Mouse (Mus musculus) thymus, adult 2 months (tissue): ENCODE measurements around the gene Dusp10. TPM values are rescaled to one million over a fixed set of nuclear protein-coding genes. Genes with fewer than 3 reads are reported as not detected.
A peak's percentile ranks its signal among the peaks of the same experiment; 100 is the strongest.

Experiments used
- DNase-seq: peaks from one replicate; pipeline ENCODE4 v3.0.0; 2021
- H3K27ac ChIP-seq: fragments of 200-500 bp; 2 replicates; pipeline ENCODE4 v1.5.1; 2012; ENCODE audit warnings: low read length, control low read depth; ENCODE audit not compliant: control insufficient read depth, insufficient read depth
- H3K27me3 ChIP-seq: fragments of 200-500 bp; 2 replicates; pipeline ENCODE4 v1.6.1; 2012; ENCODE audit warnings: mild to moderate bottlenecking, low read length, moderate library complexity, mixed read lengths; ENCODE audit not compliant: control insufficient read depth, insufficient read depth
- H3K36me3 ChIP-seq: fragments of 200-500 bp; 2 replicates; pipeline ENCODE4 v1.6.1; 2012; ENCODE audit warnings: mild to moderate bottlenecking, low read length, moderate library complexity; ENCODE audit not compliant: control insufficient read depth, insufficient read depth
- H3K4me1 ChIP-seq: fragments of 200-500 bp; replicated peaks from 2 replicates; pipeline ENCODE4 v1.6.1; 2012; ENCODE audit warnings: low read length; ENCODE audit not compliant: control insufficient read depth, insufficient read depth
- H3K4me3 ChIP-seq: fragments of 200-500 bp; 2 replicates; pipeline ENCODE4 v1.5.1; 2012; ENCODE audit warnings: mild to moderate bottlenecking, low read length, control low read depth, moderate library complexity; ENCODE audit not compliant: control insufficient read depth, insufficient read depth
- CTCF ChIP-seq: fragments of 200-500 bp; IDR thresholded peaks from 2 replicates; pipeline ENCODE4 v1.5.1; 2012; ENCODE audit warnings: mild to moderate bottlenecking, control low read depth, low read length, moderate library complexity, borderline replicate concordance; ENCODE audit not compliant: control insufficient read depth, poor library complexity, insufficient read depth; ENCODE audit errors: extremely low read depth
- POLR2A ChIP-seq: fragments of 200-500 bp; IDR thresholded peaks from 2 replicates; pipeline ENCODE4 v1.6.1; 2012; ENCODE audit warnings: mild to moderate bottlenecking, low read length, control low read depth, moderate library complexity; ENCODE audit not compliant: control insufficient read depth, poor library complexity, insufficient read depth; ENCODE audit errors: extremely low read depth
- WGBS: fragments of 180-500 bp; shearing (Covaris S2); methylation state at CpG from one replicate; pipeline ENCODE4 v1.1.7; 2018; 5-methylcytosine and 5-hydroxymethylcytosine counted together
- polyA plus RNA-seq: library from polyadenylated mRNA; depleted of rRNA; stranded (reverse); fragments of >200 nt; gene quantifications from 2 replicates; pipeline ENCODE4 v1.2.3, GENCODE M21; 2012

The Dusp10 gene
- polyA plus RNA-seq, 1 experiment = 206 TPM

DNA sequence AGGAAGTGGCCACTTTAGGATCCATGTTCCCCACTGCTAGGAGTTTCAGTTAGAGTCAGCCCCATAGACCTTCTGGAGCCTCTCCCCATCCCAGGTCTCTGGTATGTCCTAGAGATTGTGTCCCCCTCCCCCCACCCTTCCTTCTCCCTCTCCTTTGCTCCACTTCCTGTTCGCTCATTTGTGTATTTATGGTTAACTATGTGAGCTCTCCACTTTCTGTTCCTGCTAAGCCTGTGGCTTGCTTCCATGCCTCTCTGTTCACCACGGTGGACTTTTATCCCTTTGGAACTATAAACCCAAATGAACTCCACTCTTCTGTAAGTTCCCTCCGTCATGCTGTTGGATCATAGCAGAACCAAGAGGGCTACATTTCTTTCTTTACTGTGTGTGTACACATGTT is 13.9 kb downstream of the Dusp10 start:
- Histone ChIP-seq H3K27ac (no peak overlapping the region), H3K27me3 (no peaks in the 10 kb centered on the region), H3K4me1 (peaks cover 22% of the 10 kb centered on the region), H3K4me3 (no peak overlapping the region), H3K36me3 (no peaks in the 10 kb centered on the region)
- 92% methylated on average over 3 of the region's 3 CpGs for WGBS
- TF ChIP-seq POLR2A (no peak), CTCF (no peak)
- no peak for DNase-seq

DNA sequence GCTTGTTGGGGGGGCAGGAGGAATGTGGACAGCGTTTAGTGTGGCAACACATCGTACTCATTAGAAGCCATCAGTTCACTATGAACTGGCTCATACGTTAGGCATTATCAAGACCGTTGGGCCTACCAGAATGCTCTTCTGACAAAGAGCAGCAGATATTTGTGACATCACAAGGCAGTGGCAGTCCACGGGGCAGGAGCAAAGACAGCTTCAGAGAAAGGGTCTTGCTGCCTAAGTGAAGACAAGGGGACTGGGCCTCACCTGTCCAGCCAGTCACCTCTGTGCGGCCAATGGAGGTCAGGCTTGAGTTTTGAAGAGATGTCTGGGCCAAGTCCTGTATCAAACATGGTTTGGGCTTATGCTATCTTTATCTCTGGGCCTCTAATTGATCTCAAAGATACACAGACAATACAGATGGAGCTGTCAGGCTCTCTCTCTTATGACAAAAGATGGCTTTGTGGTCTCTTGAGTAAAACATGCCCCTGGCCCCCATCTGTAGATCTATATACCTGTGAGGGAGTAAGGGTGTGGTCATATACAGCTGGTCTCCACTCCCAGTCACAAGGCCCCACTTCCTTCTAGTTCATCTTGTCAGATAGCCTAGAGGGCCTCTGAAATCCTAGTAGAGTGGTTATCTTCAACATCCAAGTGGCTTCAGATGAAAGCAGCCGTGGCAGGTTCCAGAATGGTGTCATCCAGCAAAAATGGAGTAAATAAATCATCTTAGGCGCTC is 17.1 kb downstream of the Dusp10 start:
- H3K4me1 ChIP-seq = peaks cover 14% of the 10 kb centered on the region
- DNase-seq = no peak
- WGBS = 96% methylated on average over 8 of the region's 8 CpGs
- no peak overlapping the region for H3K27ac ChIP-seq
- no peaks in the 10 kb centered on the region for H3K36me3 ChIP-seq
- no peak overlapping the region for H3K4me3 ChIP-seq
- TF ChIP-seq CTCF (no peak), POLR2A (no peak)
- no peaks in the 10 kb centered on the region for H3K27me3 ChIP-seq

DNA sequence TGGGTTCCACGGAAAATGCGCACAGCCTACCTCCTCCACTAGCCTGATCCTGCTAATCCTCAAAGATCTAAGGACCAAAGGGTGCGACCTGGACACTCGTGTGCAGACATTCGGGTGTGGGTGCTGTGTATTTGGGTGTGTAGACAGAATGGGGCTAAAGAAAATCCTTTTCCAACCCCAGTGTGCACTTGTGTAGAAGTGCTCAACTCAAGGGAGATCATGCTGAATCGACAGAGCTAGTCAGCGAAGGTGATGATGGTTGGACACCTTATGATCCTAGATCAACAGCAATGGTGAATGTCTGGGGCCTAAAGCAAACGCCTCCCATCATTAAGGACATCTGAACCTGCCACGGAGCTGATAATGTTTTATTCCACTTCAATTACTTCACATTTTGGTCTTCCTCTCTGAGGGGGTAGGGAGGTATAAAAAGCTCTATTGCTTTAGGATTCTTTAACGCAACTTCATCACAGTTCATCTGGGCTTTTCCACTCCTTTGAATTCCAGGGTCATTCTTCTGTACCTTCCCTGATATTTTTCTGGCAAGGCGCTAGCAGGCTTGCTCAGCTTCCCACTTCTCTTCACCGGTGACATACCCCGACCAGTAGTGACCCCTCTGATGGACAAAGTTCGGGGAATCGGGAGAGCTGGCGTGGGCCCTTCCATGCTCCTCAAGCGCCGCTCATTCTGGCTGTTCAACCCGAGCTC is 19.7 kb downstream of the Dusp10 start:
- no peaks in the 10 kb centered on the region for H3K27me3 ChIP-seq
- peaks cover 11% of the 10 kb centered on the region; the same call in 1 of the 2 replicates for H3K36me3 ChIP-seq
- peak overlapping the region; percentile 73 for H3K4me3 ChIP-seq
- H3K4me1 ChIP-seq = peaks cover 19% of the 10 kb centered on the region
- 49% methylated on average over 19 of the region's 19 CpGs for WGBS
- peak overlapping the region; percentile 62; the same call in 1 of the 2 replicates for H3K27ac ChIP-seq
- TF ChIP-seq CTCF (no peak), POLR2A (no peak)
- no peak for DNase-seq

DNA sequence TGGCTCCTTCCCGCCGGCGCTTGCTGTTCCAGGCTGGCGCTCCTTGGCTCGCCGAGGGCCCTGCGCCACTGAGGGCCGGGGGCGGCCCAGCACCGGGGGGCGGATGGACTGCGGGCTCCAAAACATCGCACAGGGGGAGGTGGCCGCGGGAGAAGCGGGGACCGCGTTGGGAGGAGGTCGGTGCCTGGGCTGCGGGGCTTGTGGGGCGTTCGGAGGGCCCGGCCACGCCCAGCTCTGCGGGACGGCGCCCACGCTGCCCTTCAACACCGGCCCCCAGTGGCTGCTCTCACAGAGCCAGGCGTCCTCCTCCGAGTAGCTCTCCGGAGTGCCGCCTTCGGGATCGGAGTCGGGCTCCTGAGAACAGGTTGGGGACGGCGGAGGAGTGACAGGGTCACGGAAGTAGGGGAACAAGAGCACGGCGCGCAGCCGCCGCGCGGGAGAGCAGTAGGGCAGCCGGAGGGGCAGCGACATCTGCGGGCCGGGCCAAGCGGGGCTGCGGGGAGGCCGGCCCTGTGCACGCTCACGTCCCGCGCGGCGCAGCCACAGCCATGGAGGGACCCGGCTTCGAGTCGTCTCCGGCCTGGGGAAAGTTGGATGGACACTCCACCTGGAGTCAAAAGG is 20.4 kb downstream of the Dusp10 start:
- H3K4me3 ChIP-seq = peak overlapping the region; percentile 73
- WGBS = 2% methylated on average over 63 of the region's 63 CpGs
- no peaks in the 10 kb centered on the region for H3K27me3 ChIP-seq
- TF ChIP-seq POLR2A (0 out of 2 replicates have a peak, but pooled peaks have one; percentile 40), CTCF (peak; percentile 56; the same call in 1 of the 2 replicates)
- H3K27ac ChIP-seq = peak overlapping the region; percentile 62
- H3K36me3 ChIP-seq = peaks cover 11% of the 10 kb centered on the region; the same call in 1 of the 2 replicates
- DNase-seq = peak; percentile 81
- peaks cover 19% of the 10 kb centered on the region for H3K4me1 ChIP-seq

DNA sequence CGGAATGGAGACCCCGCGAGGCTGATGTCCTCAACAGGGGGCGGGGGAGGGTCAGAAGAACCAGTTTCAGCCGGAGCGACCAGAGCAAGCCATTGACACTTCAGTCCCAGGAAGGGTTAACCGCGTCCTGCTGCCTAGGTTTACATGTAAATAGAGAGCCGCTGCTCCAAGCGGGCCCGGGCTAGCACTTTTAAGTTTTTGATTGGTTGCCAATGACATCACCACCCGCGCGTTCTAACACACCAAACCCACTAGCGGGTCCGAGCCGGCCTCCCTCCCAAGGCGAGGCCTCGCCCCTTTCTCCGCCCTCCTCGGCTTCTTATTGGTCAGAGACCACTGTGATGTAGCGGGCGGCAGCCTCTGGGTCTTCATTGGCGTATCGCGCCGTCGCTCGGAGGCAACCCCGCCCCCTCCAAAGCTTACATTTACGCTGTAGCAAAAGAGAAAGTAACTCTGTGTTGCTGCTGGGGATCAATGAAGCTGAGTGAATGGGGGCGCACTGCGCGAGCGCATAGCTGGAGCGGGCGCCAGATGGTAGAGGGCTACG is 21.0 kb downstream of the Dusp10 start, which contains the start of gene 1700056E22Rik:
Gene 1700056E22Rik, minus strand, starts transcription at position 291 of the 547 bp plus-strand sequence.
- peak; percentile 98 for DNase-seq
- under 1% methylated on average over 38 of the region's 38 CpGs for WGBS
- peak within 1 kb of the TSS; percentile 62 for H3K27ac ChIP-seq
- H3K27me3 ChIP-seq = no peaks in the 10 kb centered on the region
- peaks cover 22% of the 10 kb centered on the region for H3K4me1 ChIP-seq
- peak; percentile 91 for TF ChIP-seq POLR2A
- TF ChIP-seq CTCF = no peak
- peak within 1 kb of the TSS; percentile 73 for H3K4me3 ChIP-seq
- H3K36me3 ChIP-seq = peaks cover 15% of the 10 kb centered on the region; the same call in 1 of the 2 replicates

DNA sequence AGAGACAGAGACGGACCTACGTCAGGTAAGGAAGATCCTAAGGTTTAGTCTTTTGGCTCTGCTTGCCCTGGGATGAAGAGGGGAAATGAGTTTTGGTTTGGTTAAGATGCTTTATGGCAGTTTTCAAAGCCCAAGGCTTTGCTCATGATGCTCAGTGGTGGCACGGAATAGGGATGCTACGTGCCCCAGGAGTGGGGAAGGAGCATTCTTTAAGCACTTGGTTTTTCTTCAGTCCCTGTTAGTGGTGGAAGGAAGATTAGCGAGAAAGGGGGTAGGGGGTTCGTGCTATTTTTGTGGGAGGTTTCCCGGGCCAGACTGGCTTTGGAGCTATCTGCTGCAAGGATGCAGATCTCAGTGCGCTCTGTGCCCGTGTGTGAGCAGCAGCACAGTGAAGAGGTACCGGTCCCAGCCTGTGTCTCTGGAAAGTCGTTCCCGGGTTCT is 21.7 kb downstream of the Dusp10 start:
- DNase-seq = peak; percentile 58
- WGBS = 2% methylated on average over 12 of the region's 12 CpGs
- no peaks in the 10 kb centered on the region for H3K27me3 ChIP-seq

More for the DNA sequence above, 21.7 kb downstream of the Dusp10 start:
- Histone ChIP-seq H3K36me3 (peaks cover 22% of the 10 kb centered on the region), H3K4me1 (peaks cover 28% of the 10 kb centered on the region), H3K4me3 (peak overlapping the region; percentile 70), H3K27ac (peak overlapping the region; percentile 37; the same call in 1 of the 2 replicates)
- TF ChIP-seq CTCF (no peak), POLR2A (no peak)
